In the genomic region with DNA sequence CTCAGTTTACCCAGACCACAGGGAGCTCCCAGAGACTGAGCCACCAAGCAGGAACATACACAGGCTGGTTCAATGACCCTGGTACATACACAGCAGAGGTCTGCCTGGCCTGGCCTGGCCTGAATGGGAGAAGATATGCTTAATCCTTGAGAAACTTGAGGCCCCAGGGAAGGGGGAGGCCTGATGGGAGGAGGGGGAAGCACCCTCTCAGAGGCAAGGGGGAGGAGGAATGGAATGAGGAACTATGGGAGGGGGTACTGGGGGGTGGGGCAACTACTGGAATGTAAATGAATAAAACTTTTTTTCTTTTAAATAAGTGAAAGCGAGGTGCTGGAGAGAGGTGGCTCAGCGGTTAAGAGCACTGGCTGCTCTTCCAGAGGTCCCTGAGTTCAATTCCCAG, we compare ENCODE assay signal across 20 mouse cellular contexts.
"Had no signal": no experiment of that assay in that cellular context is flagged by ENCODE, and none has a peak within 500 bp of the region (broad histone marks: within the 10 kb centered on the region; RNA-seq: fewer than 3 reads in every experiment).

No protein-coding gene starts in this region.

- H3K4me2 ChIP-seq: limb, embryonic 13.5 days; liver, embryonic 12.5 days; liver, embryonic 15.5 days; midbrain, embryonic 12.5 days; midbrain, embryonic 15.5 days; neural tube, embryonic 12.5 days; neural tube, embryonic 15.5 days had no signal

- H3K4me3 ChIP-seq: limb, embryonic 10.5 days; limb, embryonic 13.5 days; liver, embryonic 12.5 days; liver, embryonic 15.5 days; midbrain, embryonic 12.5 days; midbrain, embryonic 15.5 days; neural tube, embryonic 12.5 days; neural tube, embryonic 15.5 days had no signal

- H3K36me3 ChIP-seq: limb, embryonic 10.5 days; limb, embryonic 13.5 days; liver, embryonic 12.5 days; liver, embryonic 15.5 days; midbrain, embryonic 12.5 days; midbrain, embryonic 15.5 days; neural tube, embryonic 12.5 days; neural tube, embryonic 15.5 days had no signal

- H3K4me1 ChIP-seq: limb, embryonic 13.5 days; liver, embryonic 12.5 days; liver, embryonic 15.5 days; midbrain, embryonic 12.5 days; midbrain, embryonic 15.5 days; neural tube, embryonic 12.5 days; neural tube, embryonic 15.5 days had no signal

- H3K9ac ChIP-seq: limb, embryonic 13.5 days; liver, embryonic 12.5 days; liver, embryonic 15.5 days; midbrain, embryonic 12.5 days; midbrain, embryonic 15.5 days; neural tube, embryonic 12.5 days; neural tube, embryonic 15.5 days had no signal

- H3K27ac ChIP-seq: limb, embryonic 10.5 days; limb, embryonic 13.5 days; liver, embryonic 12.5 days; liver, embryonic 15.5 days; macrophage; midbrain, embryonic 12.5 days; midbrain, embryonic 15.5 days; neural tube, embryonic 12.5 days; neural tube, embryonic 15.5 days had no signal

- H3K27me3 ChIP-seq: limb, embryonic 13.5 days; liver, embryonic 12.5 days; liver, embryonic 15.5 days; midbrain, embryonic 12.5 days; midbrain, embryonic 15.5 days; neural tube, embryonic 12.5 days; neural tube, embryonic 15.5 days had no signal

- H3K9me3 ChIP-seq: limb, embryonic 10.5 days; limb, embryonic 13.5 days; liver, embryonic 12.5 days; liver, embryonic 15.5 days; midbrain, embryonic 12.5 days; midbrain, embryonic 15.5 days; neural tube, embryonic 12.5 days; neural tube, embryonic 15.5 days had no signal

- DNase-seq: kidney, adult 18-20 months; kidney, adult 9 months; kidney, postnatal 14 days; liver; lung, adult 18-20 months; retina, postnatal 1 day; right cerebral cortex, postnatal 25 days; spleen, adult 18-20 months; thymus, adult 18-20 months; thymus, postnatal 36 days had no signal

- ATAC-seq: intestine, embryonic 16.5 days; liver, embryonic 12.5 days; midbrain, embryonic 15.5 days had no signal
